Mouse (Mus musculus): ENCODE data around the gene Pole3. TPM values are rescaled to one million over a fixed set of nuclear protein-coding genes. Genes with fewer than 3 reads are reported as not detected.
"Not testable (repeated sequence)": the region's sequence is repeated elsewhere in the genome, so short reads cannot be mapped to it uniquely, and the experiment has no call there.

Gene Pole3
- total RNA-seq, 4 experiments from 2014 or later, result 14.1 to 18.1 (median 15.1) TPM

DNA sequence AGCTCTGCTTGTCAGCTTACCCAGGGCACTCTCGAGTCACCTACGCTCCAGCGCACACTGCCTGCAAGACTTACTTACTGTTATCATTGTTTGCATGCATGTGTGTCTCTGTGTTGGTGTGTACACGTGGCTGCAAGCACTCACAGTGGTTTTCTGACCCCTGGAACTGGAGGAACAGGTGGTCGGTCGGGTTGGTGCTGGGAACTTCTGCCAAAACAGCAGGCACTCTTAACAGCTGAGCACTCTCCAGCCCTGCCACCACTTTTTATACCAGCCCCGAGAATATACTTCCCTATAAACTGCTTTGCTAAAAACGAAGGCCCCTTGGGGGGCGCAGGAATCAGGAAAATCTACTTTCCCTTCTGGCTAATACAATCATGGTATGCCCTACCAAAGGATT is 30.6 kb downstream of the Pole3 start:
- DNase-seq (ENCODE audit: low spot score in 2 of 2), result no peak

- no peak for DNase-seq (ENCODE audit: low spot score in 2 of 2)
Measured at GRCm38 (mm10) chr4:62492682-62493081, 32.2 kb downstream of the Pole3 start.

DNA sequence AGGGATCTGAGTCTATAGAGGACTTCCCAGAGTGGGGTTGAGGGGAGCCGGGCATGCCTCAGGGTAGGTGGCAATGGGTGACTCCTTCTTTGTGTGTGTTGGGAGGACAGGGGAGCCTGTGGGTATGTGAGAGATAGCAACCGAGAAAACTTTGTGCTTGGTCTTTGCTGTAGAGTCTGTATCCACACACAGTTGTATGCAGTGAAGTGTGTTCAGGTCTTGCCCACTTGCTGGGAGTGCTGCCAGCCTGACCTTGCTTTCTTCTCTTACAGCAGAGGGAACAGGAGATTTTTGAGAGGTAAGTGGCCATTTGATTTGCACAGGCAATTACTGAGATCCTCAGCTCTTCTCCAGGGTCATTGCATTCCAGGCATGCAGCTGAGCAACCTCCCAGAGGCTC is 37.0 kb downstream of the Pole3 start:
- DNase-seq (ENCODE audit: low spot score in 2 of 2), result no peak

DNA sequence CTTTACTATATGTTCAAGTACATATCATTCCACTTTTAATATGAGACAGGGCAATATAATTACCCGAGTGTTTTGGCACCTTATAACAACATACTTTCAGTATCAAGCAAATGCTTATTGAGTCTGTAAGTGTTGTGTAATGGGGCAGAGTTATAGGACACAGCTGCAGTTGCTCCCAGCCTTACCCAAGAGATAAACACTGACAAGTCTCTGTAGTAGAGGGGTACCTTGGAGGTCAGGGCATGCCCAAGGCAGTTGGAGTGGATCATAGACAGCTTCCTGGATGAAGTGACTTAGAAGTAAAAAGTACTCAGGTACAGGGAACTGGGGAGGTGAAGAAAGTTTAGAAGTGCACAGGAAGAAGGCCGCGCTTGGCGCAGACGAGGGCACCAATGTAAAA is 37.7 kb downstream of the Pole3 start:
- no peak for DNase-seq (ENCODE audit: low spot score in 2 of 2)

DNA sequence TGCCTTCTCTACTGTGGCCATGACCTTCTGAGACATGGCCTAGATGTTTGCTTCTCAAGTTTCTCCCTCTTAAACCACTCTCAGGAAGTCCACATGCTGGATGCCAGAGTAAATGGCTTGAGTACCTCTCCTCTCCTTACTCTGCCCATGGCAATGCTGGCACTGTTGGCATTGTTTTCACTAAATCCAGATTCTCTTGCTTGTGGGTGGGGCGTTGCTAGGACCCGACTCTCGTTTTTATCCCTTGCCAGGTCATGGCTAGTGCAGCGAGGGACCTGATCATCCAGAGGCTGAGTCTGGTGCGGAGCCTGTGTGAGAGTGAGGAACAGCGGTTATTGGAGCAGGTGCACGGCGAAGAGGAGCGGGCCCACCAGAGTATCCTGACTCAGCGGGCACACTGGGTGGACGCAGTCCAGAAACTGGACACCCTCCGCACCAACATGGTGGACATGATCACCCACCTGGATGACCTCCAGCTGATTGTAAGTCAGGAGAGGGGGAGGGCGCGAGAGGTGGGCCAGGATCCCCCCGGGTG is 38.6 kb downstream of the Pole3 start:
- DNase-seq (ENCODE audit: low spot score in 2 of 2), result no peak

GRCm38 (mm10) chr4:62485450-62486161 is 39.3 kb downstream of the Pole3 start:
- no peak for DNase-seq (ENCODE audit: low spot score in 2 of 2)

DNA sequence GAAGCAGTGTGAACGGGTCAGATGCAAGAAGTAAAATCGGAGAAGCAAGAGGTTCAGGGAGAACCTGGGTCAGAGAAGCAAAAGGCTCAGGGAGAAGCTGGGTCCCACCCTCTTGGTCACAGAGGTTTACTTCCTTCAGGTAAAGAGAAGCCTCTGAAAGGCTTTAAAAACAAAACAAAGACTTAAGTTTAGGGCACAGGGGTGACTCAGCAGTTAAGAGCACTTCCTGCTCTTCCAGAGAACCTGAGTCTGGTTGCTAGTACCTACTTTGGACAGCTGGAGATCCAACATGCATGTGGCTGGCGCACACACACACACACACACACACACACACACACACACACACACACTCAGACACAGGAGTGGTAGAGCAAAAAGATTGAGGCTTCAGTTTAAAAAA is 39.9 kb downstream of the Pole3 start:
- DNase-seq (ENCODE audit: low spot score in 2 of 2), result no peak

DNA sequence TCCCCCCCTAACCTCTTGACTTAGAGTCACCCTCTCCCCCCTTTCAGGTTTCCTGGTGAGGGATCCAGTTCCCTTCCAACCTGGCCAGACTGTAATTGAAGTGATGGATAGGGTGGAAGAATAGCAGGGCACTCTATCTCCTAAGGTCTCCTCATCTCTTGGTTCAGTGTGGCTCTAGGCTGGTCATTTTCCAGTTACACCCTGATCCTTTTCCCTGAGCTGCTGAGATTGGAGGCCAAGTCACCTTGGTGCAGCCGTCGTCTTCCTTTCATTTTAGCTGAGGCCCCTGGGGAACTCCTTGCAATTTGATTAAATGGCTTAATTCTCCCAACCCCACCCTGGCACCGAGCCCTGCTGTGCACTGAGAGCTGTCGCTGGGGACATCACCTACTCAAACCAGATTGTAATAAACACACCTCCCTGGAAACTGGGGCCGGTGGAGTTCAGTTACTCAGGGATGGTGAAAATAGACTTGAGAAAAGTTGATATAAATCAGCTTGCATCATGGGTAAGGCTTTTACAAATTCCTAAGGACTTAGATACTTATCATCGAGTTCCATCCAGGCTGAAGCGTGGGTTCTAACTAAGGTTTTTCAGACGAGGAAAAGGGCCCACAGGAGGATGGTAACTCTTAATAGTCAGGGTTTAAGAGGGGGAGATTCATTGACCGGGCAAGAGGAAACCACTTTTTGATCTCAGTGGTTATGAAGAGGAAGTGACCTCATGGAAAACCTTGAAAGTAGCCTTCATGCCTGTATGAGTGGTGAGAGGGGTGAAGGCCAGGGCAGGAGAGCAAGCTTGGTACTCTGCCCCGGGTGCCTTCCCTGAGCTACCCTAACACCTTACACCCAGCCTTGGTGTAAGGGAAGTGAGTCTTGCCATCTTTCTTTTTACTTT is 43.9 kb downstream of the Pole3 start:
- no peak for DNase-seq (ENCODE audit: low spot score in 2 of 2)

DNA sequence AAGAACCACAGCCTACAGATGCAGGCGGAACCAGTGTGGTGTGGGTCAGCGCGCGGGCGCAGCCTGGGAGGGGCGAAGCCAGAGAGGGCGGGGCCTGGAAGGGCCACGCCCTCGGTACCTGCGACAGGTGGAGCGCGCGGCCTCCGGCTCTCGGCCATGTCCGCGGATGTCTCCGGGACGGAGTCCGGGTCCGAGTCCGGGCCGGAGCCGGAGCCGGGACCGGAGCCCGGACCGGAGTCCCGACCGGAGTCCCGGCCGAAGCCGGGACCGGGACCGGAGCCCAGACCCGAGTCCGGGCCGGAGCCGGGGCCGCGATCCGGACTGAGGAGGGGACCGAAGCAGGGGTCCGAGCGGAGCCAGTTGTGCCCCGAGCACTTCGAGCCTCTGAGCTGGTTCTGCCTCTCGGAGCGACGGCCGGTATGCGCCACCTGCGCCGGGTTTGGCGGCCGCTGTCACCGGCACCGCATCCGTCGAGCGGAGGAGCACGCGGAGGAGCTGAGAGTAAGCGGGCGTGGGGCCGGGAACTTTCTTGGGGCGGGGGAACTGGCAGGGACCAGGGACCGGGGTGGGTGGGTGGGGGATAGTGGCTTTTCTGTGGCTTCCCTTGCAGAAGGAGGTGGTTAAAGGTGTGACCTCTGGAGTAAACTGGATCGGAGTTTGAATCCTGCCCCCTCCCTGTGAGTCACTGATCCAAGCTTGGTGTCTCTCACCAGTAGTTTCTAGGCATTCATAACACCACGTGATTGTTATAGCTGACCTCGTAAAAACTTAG is 44.7 kb downstream of the Pole3 start, which contains the start of gene Bspry:
TSS of gene Bspry (plus strand) at position 117 of the 772 bp plus-strand sequence.
- no peak for DNase-seq (ENCODE audit: low spot score in 2 of 2)

- not testable (repeated sequence) for DNase-seq (ENCODE audit: low spot score in 2 of 2)
Measured at GRCm38 (mm10) chr4:62479593-62479936, 45.3 kb downstream of the Pole3 start.

DNA sequence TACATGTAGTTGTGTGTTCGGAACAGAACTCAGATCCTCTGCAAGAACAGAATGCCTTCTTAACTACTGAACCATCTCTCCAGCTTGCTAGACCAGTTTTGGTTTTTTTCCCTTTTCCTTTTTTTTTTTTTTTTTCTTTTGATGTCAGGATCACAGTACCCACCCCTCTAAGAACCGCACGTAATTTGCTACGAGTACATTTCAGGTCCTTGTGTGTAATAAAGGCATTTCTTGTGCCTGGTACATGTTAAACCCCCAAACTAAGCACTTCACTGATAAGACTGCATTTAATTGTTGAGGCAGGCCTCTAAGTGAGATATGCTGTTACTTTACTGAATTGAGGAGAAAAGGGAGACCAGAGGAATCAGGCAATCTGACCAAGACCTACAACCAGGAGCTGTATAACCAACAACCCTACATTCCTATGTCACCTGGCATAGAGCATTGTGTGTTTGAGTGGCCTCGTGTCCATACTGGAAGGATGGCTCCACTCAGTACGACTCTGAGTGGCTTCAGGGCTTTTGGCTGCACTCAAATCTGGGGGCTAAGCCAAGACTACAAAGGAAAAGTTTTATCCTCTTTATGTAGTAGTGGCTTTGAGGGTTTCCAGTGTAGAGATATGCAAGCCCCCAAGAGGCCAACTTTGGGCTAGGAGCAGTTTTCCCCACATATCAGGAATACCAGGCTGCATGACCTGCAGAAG is 47.2 kb downstream of the Pole3 start:
- DNase-seq (ENCODE audit: low spot score in 2 of 2), result no peak

GRCm38 (mm10) chr4:62475793-62476192 is 49.1 kb downstream of the Pole3 start:
- no peak for DNase-seq (ENCODE audit: low spot score in 2 of 2)

DNA sequence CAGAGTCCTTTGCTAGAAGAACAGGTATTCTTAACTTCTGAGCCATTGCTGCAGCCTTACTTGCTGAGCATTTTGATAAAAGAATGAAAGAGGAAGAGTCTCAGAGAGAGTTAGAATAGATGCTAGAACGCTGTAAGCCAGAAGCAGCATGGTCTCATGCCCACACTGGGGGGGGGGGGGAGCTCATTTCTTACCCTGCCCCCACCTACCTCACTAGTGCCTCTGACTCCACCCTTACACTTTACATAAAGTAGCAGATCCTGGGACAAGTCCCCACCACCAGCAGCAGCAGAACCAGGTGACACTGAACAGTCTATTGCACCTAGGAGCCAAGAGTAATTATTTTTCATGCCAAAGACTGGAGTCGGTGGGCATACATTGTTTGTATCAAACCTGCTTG is 49.7 kb downstream of the Pole3 start:
- DNase-seq (ENCODE audit: low spot score in 2 of 2), result no peak

Other genes with a start within 250 kb of the Pole3 start
- 10 to 100 TPM; 10.0 to 12.0 (median 10.8) TPM for gene Fkbp15, start 164.5 kb downstream of the Pole3 start, total RNA-seq (2022)
- gene Slc31a1, start 164.3 kb downstream of the Pole3 start, total RNA-seq (2022), result 1 to 10 TPM; 7.6 to 9.7 (median 8.5) TPM
- gene Cdc26, start 116.4 kb downstream of the Pole3 start, total RNA-seq (2022), result 10 to 100 TPM; 51.7 to 57.0 (median 54.6) TPM
- gene Prpf4, start 116.3 kb downstream of the Pole3 start, total RNA-seq (2022), result 10 to 100 TPM; 16.9 to 18.2 (median 17.4) TPM
- gene Rnf183, start 89.8 kb downstream of the Pole3 start, total RNA-seq (2022), result not detected
- gene Wdr31, start 54.2 kb downstream of the Pole3 start, total RNA-seq (2022), result under 1 TPM; 0.13 to 0.72 (median 0.45) TPM
- gene Bspry, start 45.0 kb downstream of the Pole3 start, total RNA-seq (2022), result not detected
- gene Hdhd3, start 21.6 kb downstream of the Pole3 start, total RNA-seq (2022), result 1 to 10 TPM in 3 of 4 experiments, under 1 TPM in 1; 0.40 to 1.8 (median 1.3) TPM
- 10 to 100 TPM; 26.1 to 36.7 (median 30.3) TPM for gene Alad, start 5.2 kb downstream of the Pole3 start, total RNA-seq (2022)
- not detected for gene 4933430I17Rik, start 301 bp upstream of the Pole3 start, total RNA-seq (2022)
- gene Rgs3, start 34.8 kb upstream of the Pole3 start, total RNA-seq (2022), result 1 to 10 TPM; 4.3 to 7.5 (median 5.9) TPM